Mouse (Mus musculus): ENCODE data around the gene Lrig2. TPM values are rescaled to one million over a fixed set of nuclear protein-coding genes. Genes with fewer than 3 reads are reported as not detected.

The Lrig2 gene
- polyA plus RNA-seq, 1 experiment from 2014 or later, result 30.7 TPM

DNA sequence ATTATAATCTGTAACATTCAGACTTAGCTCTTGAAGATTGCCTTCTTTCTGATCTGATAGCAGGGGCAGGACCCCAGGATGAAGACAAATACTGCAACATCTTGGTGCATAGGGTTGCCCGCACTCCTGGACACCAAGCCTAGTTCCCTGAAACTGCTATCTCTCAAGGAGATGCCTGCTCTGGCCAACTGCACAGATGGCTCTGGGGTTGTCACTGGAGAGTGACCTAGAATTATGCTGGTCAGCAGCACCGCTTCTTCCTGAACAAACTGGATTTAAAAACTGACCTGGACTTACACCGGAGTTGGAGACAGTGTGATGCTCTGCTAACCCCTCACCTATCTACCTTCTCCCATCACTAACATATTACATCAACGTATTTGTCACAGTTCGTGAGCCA, 155.6 kb downstream of the Lrig2 start:
- no peak overlapping the region for H3K9ac ChIP-seq (ENCODE audit: low read depth, low read length)
- 93% methylated on average over 5 of the region's 5 CpGs for WGBS
- H3K4me1 ChIP-seq (ENCODE audit: control insufficient read depth, insufficient read depth, low read length), result no peaks in the 10 kb centered on the region
- H3K27me3 ChIP-seq (ENCODE audit: control insufficient read depth, insufficient read depth, low read depth, low read length), result no peaks in the 10 kb centered on the region
- H3K4me2 ChIP-seq (ENCODE audit: low read length), result no peak overlapping the region
- H3K27ac ChIP-seq (ENCODE audit: low read length), result no peak overlapping the region
- no peak for ATAC-seq
- H3K4me3 ChIP-seq (ENCODE audit: low read depth, low read length), result no peak overlapping the region
- H3K36me3 ChIP-seq (ENCODE audit: control insufficient read depth, insufficient read depth, low read length), result no peaks in the 10 kb centered on the region
- no peaks in the 10 kb centered on the region for H3K9me3 ChIP-seq (replicated peaks; ENCODE audit: control insufficient read depth, low read length, poor library complexity, severe bottlenecking)

DNA sequence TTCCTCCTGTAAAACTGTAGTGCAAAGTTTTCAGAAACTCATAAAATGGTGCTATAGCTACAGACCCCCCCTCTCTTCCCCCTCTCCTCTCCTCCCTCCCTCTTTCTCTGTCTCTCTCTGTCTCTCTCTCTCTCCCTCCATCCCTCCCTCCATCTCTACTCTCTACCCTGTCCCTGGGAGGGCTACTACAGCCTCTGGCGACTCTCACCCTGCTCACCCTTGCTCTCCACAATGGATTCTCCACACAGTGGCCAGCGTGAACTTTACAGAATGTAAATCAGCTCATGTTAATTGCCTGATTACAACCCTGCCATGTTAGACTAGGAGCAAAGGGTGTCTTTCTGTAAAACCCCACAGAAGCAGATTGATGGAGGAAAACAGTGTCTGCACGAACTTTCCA, 157.8 kb downstream of the Lrig2 start:
- Histone ChIP-seq H3K36me3 (ENCODE audit: control insufficient read depth, insufficient read depth, low read length) (no peaks in the 10 kb centered on the region), H3K9me3 (replicated peaks; ENCODE audit: control insufficient read depth, low read length, poor library complexity, severe bottlenecking) (no peaks in the 10 kb centered on the region), H3K9ac (ENCODE audit: low read depth, low read length) (no peak overlapping the region), H3K4me1 (ENCODE audit: control insufficient read depth, insufficient read depth, low read length) (no peaks in the 10 kb centered on the region), H3K4me3 (ENCODE audit: low read depth, low read length) (no peak overlapping the region), H3K27ac (ENCODE audit: low read length) (no peak overlapping the region), H3K4me2 (ENCODE audit: low read length) (no peak overlapping the region), H3K27me3 (ENCODE audit: control insufficient read depth, insufficient read depth, low read depth, low read length) (no peaks in the 10 kb centered on the region)
- 42% methylated on average over 3 of the region's 3 CpGs for WGBS
- no peak for ATAC-seq

DNA sequence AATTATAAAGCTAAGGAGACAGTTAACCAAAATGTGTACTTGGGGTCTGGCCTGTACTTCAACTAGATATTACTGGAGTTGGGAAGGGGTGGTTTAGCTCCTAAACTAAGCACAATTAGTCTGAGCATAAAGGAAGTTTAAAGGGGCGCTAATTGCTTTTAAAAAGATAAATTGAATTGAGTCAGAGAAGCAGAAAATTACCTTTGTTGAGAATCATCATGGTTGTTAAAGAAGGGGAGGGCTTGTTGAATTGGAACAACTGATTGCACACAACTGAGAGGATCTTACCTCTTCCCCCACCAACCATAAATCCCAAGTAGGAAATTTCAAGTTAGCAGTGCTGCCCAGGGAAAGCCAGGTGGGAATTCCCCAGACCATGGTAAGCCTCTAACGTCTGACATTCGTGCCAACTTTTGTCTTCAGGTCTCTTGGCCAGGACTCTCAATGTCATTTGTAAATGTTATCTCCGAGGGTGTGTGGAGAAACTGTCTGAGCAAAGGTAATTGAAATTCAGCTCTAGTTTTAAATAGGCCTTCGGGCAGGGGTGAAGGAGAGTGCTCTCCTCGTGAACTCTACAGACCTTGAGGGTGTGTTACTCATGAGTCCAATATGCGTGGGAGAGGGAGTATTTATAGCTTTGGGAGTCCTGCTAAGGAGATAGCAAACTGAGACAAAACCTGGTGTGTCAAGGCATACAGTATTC, 159.2 kb downstream of the Lrig2 start:
- Histone ChIP-seq H3K36me3 (ENCODE audit: control insufficient read depth, insufficient read depth, low read length) (no peaks in the 10 kb centered on the region), H3K27ac (ENCODE audit: low read length) (no peak overlapping the region), H3K27me3 (ENCODE audit: control insufficient read depth, insufficient read depth, low read depth, low read length) (no peaks in the 10 kb centered on the region), H3K4me2 (ENCODE audit: low read length) (no peak overlapping the region), H3K4me3 (ENCODE audit: low read depth, low read length) (no peak overlapping the region), H3K9ac (ENCODE audit: low read depth, low read length) (no peak overlapping the region), H3K9me3 (replicated peaks; ENCODE audit: control insufficient read depth, low read length, poor library complexity, severe bottlenecking) (no peaks in the 10 kb centered on the region), H3K4me1 (ENCODE audit: control insufficient read depth, insufficient read depth, low read length) (no peaks in the 10 kb centered on the region)
- ATAC-seq, result no peak
- 45% methylated on average over 7 of the region's 7 CpGs for WGBS

DNA sequence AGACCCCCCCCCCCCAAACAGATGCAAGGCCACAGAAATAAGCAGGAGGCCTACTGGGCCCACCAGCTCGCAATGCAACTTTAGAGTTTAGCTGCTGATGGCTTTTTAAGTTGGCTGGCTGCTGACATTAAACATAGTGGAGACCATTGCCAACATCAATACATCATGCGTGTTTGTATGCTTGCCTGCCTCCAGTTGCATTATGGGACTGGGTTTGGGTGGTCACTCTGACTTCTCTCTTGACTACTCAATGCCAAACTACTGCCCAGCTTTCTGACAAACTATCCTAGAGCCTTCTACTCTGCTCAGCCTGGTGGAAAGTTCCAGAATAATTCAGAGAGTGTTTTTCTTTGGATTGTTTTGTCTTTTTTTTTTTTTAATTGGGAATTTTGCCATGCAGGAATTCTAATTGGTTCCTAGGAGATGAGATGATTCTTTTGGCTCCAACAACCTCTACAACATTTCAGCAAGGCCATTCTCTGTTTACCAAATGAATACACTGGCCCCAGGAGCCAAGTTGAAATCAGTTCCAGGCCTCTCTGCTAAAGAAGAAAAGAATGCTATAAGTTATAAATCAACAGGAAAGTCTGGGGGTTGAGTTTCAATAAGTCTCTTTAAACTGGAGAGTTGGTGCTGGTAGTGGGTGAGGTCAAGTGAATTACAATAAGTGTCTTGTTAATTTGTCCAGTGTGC, 161.3 kb downstream of the Lrig2 start:
- H3K9ac ChIP-seq (ENCODE audit: low read depth, low read length), result no peak overlapping the region
- no peak for ATAC-seq
- no peaks in the 10 kb centered on the region for H3K4me1 ChIP-seq (ENCODE audit: control insufficient read depth, insufficient read depth, low read length)
- no peak overlapping the region for H3K27ac ChIP-seq (ENCODE audit: low read length)
- WGBS, result 96% methylated on average over 2 of the region's 2 CpGs
- no peak overlapping the region for H3K4me2 ChIP-seq (ENCODE audit: low read length)
- no peaks in the 10 kb centered on the region for H3K27me3 ChIP-seq (ENCODE audit: control insufficient read depth, insufficient read depth, low read depth, low read length)
- no peaks in the 10 kb centered on the region for H3K36me3 ChIP-seq (ENCODE audit: control insufficient read depth, insufficient read depth, low read length)
- no peaks in the 10 kb centered on the region for H3K9me3 ChIP-seq (replicated peaks; ENCODE audit: control insufficient read depth, low read length, poor library complexity, severe bottlenecking)
- no peak overlapping the region for H3K4me3 ChIP-seq (ENCODE audit: low read depth, low read length)

DNA sequence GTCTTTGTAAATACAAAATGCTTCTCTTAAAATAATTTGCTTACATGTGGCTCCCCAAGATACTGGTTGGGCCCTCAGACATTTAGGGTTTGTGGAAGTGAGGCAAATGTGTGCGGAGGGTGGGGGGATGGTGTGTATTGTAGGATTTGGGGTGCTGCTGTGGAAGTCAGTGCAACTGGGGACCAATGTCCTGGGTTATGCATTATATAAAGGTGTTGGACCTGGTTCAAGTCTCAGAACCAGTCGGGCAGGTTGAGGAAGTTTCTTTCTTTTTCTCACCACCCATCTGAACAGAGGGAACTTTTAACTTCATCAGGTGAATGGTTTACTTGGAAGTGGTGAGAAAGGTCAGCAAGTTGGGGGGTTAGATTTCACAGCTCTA, 161.9 kb downstream of the Lrig2 start:
- Histone ChIP-seq H3K9me3 (replicated peaks; ENCODE audit: control insufficient read depth, low read length, poor library complexity, severe bottlenecking) (no peaks in the 10 kb centered on the region), H3K9ac (ENCODE audit: low read depth, low read length) (no peak overlapping the region), H3K36me3 (ENCODE audit: control insufficient read depth, insufficient read depth, low read length) (no peaks in the 10 kb centered on the region), H3K4me2 (ENCODE audit: low read length) (no peak overlapping the region), H3K4me3 (ENCODE audit: low read depth, low read length) (no peak overlapping the region), H3K27ac (ENCODE audit: low read length) (no peak overlapping the region), H3K27me3 (ENCODE audit: control insufficient read depth, insufficient read depth, low read depth, low read length) (no peaks in the 10 kb centered on the region), H3K4me1 (ENCODE audit: control insufficient read depth, insufficient read depth, low read length) (no peaks in the 10 kb centered on the region)
- 0 out of 2 replicates have a peak, but pooled peaks have one; percentile 36 for ATAC-seq
- 77% methylated on average over 2 of the region's 2 CpGs for WGBS

DNA sequence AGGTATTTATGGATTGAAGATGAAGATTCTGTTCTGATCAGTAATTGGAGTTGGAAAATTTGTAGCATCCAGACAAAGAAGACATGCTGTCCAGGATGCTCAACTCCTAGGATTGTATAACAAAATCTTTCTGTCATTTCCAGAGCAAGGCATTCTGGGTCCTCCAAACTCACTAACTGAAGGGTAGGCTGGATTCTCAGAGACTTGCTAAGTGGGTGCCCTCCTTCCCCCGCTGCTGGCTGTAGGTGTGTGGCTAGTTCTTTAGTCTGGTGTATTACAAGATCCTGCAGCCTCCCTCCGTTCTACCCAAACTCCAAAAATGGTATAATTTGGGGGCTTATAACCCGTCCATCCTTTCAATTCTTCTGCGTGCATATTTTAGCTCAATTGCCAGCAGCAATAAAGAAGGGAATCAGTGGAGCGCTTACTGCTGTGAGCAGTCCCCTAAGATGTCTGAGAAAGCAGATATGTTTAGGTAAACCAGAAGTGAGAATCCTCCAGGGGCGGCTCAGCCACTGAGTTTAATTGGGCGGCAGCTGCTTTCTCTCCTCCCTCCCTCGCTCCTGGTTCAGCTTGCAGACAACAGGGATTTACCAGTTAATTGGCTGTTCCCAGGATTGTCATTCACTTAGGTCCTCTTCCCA, 162.4 kb downstream of the Lrig2 start:
- H3K4me1 ChIP-seq (ENCODE audit: control insufficient read depth, insufficient read depth, low read length), result no peaks in the 10 kb centered on the region
- H3K9me3 ChIP-seq (replicated peaks; ENCODE audit: control insufficient read depth, low read length, poor library complexity, severe bottlenecking), result no peaks in the 10 kb centered on the region
- H3K9ac ChIP-seq (ENCODE audit: low read depth, low read length), result no peak overlapping the region
- no peak overlapping the region for H3K4me3 ChIP-seq (ENCODE audit: low read depth, low read length)
- no peak overlapping the region for H3K27ac ChIP-seq (ENCODE audit: low read length)
- H3K27me3 ChIP-seq (ENCODE audit: control insufficient read depth, insufficient read depth, low read depth, low read length), result no peaks in the 10 kb centered on the region
- WGBS, result 14% methylated on average over 8 of the region's 8 CpGs
- no peaks in the 10 kb centered on the region for H3K36me3 ChIP-seq (ENCODE audit: control insufficient read depth, insufficient read depth, low read length)
- peak; percentile 55; the same call in 1 of the 2 replicates for ATAC-seq
- peak overlapping the region; percentile 32 for H3K4me2 ChIP-seq (ENCODE audit: low read length)

Other genes starting within 250 kb of the Lrig2 start
- gene Slc16a1, start 126.8 kb upstream of the Lrig2 start, polyA plus RNA-seq (2015; fragmentation: Nextera tagmentation; extraction: Ambion mirVana), result 8.9 and 10.2 TPM in 2 replicates